In genomic region chr5:130320485-130320884, GRCm38 (mm10) we compare ENCODE assay signal across 10 mouse cellular contexts. TPM values are rescaled to one million over a fixed set of nuclear protein-coding genes. Genes with fewer than 3 reads are reported as not detected.
DNase-seq lines count a peak whose midpoint lies in the region; ATAC-seq and TF ChIP-seq lines count a peak whose summit lies in the region.
"Had no signal": no experiment of that assay in that cellular context is flagged by ENCODE, and none has a peak within 500 bp of the region (broad histone marks: within the 10 kb centered on the region; RNA-seq: fewer than 3 reads in every experiment).

No protein-coding gene starts in this region.

- no peak for TF ChIP-seq EP300 in heart, postnatal 0 days (IDR thresholded peaks at IDR 0.05; ENCODE audit: low read depth)
- no peak for TF ChIP-seq EP300 in MEL (IDR thresholded peaks at IDR 0.05; ENCODE audit: low read depth in 1 of 2, low read length in 2 of 2)

- 0 out of 2 replicates have a peak, but pooled peaks cover 9% of the 10 kb centered on the region for H3K36me3 ChIP-seq in heart, postnatal 0 days (replicated peaks; ENCODE audit: control insufficient read depth, insufficient read depth, low read length)
- peaks cover 0 to 5% of the 10 kb centered on the region in 2 experiments; a peak in 2 of 4 replicates for H3K36me3 ChIP-seq in MEL (ENCODE audit: control insufficient read depth in 1 of 2, insufficient read depth in 2 of 2, low read length in 2 of 2)

- no peak for DNase-seq in heart, postnatal 0 days (ENCODE audit: low spot score)
- no peak for DNase-seq in heart, postnatal 25 days (ENCODE audit: low spot score)
- no peak for DNase-seq in MEL (ENCODE audit: low read depth, low spot score)
- peak; percentile 47 to 49 for DNase-seq in cerebellum, postnatal 36 days
- DNase-seq in kidney, postnatal 10 days, result peak; percentile 59
- no peak for DNase-seq in thymus, postnatal 36 days
- no peak for DNase-seq in layer of hippocampus, adult 9-10 months (ENCODE audit: low spot score)
- DNase-seq in spleen, postnatal 36 days (ENCODE audit: low spot score in 2 of 2), result no peak

- H3K79me2 ChIP-seq in MEL (ENCODE audit: control insufficient read depth, insufficient read depth, low read length, poor library complexity), result no peaks in the 10 kb centered on the region

- peaks cover 7% of the 10 kb centered on the region for H3K9me3 ChIP-seq in heart, postnatal 0 days (replicated peaks; ENCODE audit: control insufficient read depth, low read length)
- H3K9me3 ChIP-seq in MEL (replicated peaks; ENCODE audit: insufficient read depth, low read length), result no peaks in the 10 kb centered on the region
- H3K9me3 ChIP-seq: heart, embryonic 15.5 days had no signal

- TF ChIP-seq CTCF in heart, postnatal 0 days (IDR thresholded peaks at IDR 0.05; ENCODE audit: low read depth), result peak; percentile 44; the same call in 1 of the 2 replicates
- peak in 2 of 3 experiments; percentile 35 to 36; a peak in 4 of 6 replicates for TF ChIP-seq CTCF in MEL (IDR thresholded peaks at IDR 0.05 in 2 of 3, conservative IDR thresholded peaks at IDR 0.05 in 1 of 3; ENCODE audit: control insufficient read depth in 1 of 3, insufficient read depth in 1 of 3, low read depth in 2 of 3, low read length in 3 of 3, poor library complexity in 1 of 3, severe bottlenecking in 1 of 3)

- TF ChIP-seq RAD21 in MEL (IDR thresholded peaks at IDR 0.05; ENCODE audit: low read depth, low read length), result peak; percentile 31

- H3K4me2 ChIP-seq in heart, postnatal 0 days (ENCODE audit: low read depth, low read length), result no peak overlapping the region
- H3K4me2 ChIP-seq: heart, embryonic 15.5 days had no signal

- WGBS in heart, postnatal 0 days, result 66% methylated on average over 3 of the region's 3 CpGs

- H3K27me3 ChIP-seq in heart, postnatal 0 days (ENCODE audit: control insufficient read depth, insufficient read depth, low read length), result no peaks in the 10 kb centered on the region
- H3K27me3 ChIP-seq in MEL (ENCODE audit: control insufficient read depth in 1 of 2, insufficient read depth in 2 of 2, low read length in 2 of 2), result no peaks in the 10 kb centered on the region
- H3K27me3 ChIP-seq: heart, embryonic 15.5 days; megakaryocyte, embryonic 14.5 days had no signal

- H3K27ac ChIP-seq in heart, postnatal 0 days (ENCODE audit: low read depth), result no peak overlapping the region
- no peak overlapping the region for H3K27ac ChIP-seq in MEL (ENCODE audit: control insufficient read depth, low read depth, low read length)
- H3K27ac ChIP-seq: heart, embryonic 15.5 days had no signal

- ATAC-seq in heart, postnatal 0 days (ENCODE audit: insufficient read depth, low read depth), result no peak

- no peak overlapping the region for H3K9ac ChIP-seq in heart, postnatal 0 days (replicated peaks; ENCODE audit: low read depth, low read length)
- H3K9ac ChIP-seq in MEL (ENCODE audit: control insufficient read depth, low read depth, low read length, poor library complexity, severe bottlenecking), result no peak overlapping the region
- H3K9ac ChIP-seq: heart, embryonic 15.5 days had no signal

- no peak overlapping the region for H3K4me3 ChIP-seq in heart, postnatal 0 days (ENCODE audit: low read depth, low read length)
- no peak overlapping the region for H3K4me3 ChIP-seq in MEL (ENCODE audit: control insufficient read depth in 1 of 2, insufficient read depth in 1 of 2, low read depth in 2 of 2, low read length in 2 of 2)
- H3K4me3 ChIP-seq: heart, embryonic 15.5 days had no signal

- no peak for TF ChIP-seq POLR2A in MEL (IDR thresholded peaks at IDR 0.05; ENCODE audit: control insufficient read depth in 1 of 2, insufficient read depth in 1 of 2, low read depth in 1 of 2, low read length in 2 of 2, poor library complexity in 1 of 2)

- no peaks in the 10 kb centered on the region for H3K4me1 ChIP-seq in heart, postnatal 0 days (ENCODE audit: control insufficient read depth, insufficient read depth)
- H3K4me1 ChIP-seq in MEL (ENCODE audit: control insufficient read depth in 1 of 2, insufficient read depth in 2 of 2, low read length in 2 of 2), result no peaks in the 10 kb centered on the region
- H3K4me1 ChIP-seq: heart, embryonic 15.5 days had no signal

- intact Hi-C loops in heart, postnatal 25 days (cut with DNase I), result no loop called here

TF ChIP-seq in MEL, 35 proteins besides CTCF, POLR2A, EP300 and RAD21:
- no peak for TF ChIP-seq MXI1 (IDR thresholded peaks at IDR 0.05; ENCODE audit: low read depth, low read length)
- peak; percentile 25; the same call in 1 of the 2 replicates for TF ChIP-seq SMC3 (IDR thresholded peaks at IDR 0.05; ENCODE audit: low read depth, low read length)

RNA-seq across cellular contexts. Expression of gene Caln1, which starts 48.8 kb away (rescaled TPM):
- total RNA-seq in heart, postnatal 0 days (2014; rRNA removed; ENCODE audit: low replicate concordance), result not detected in 2 replicates
- polyA plus RNA-seq in heart, postnatal 0 days (2015; fragmentation: Nextera tagmentation; extraction: Ambion mirVana), result 0.11 TPM in 1 of 2 replicates, not detected in the other
- total RNA-seq in heart, postnatal 25 days (2021), result under 1 TPM in 1 of 2 experiments, not detected in 1; 0.06 TPM
- total RNA-seq in MEL (2012; rRNA removed), result not detected in 2 replicates
- not detected for polyA plus RNA-seq in MEL (2012; ENCODE audit: insufficient read depth in 1 of 2, insufficient read length in 2 of 2, low read depth in 1 of 2, low replicate concordance in 2 of 2, missing spikeins in 1 of 2)

Comparison
In these comparisons a context has a peak if more than half of its experiments do, and no peak if none do; other contexts are left out.
1. DNase-seq: peak in cerebellum, postnatal 36 days (2 of 2) and kidney, postnatal 10 days (single experiment); none in heart, postnatal 0 days (single experiment), heart, postnatal 25 days (single experiment), MEL (single experiment), thymus, postnatal 36 days (0 of 2), layer of hippocampus, adult 9-10 months (single experiment) and spleen, postnatal 36 days (0 of 2).